Comparison of ENCODE assay signal across 11 mouse cellular contexts in genomic region chr11:119807431-119808031, GRCm38 (mm10).
DNase-seq lines count a peak whose midpoint lies in the region; ATAC-seq and TF ChIP-seq lines count a peak whose summit lies in the region.
"Had no signal": no experiment of that assay in that cellular context is flagged by ENCODE, and none has a peak within 500 bp of the region (broad histone marks: within the 10 kb centered on the region; RNA-seq: fewer than 3 reads in every experiment).

No protein-coding gene starts in this region.

- H3K4me2 ChIP-seq in midbrain, embryonic 12.5 days (replicated peaks), result no peak overlapping the region
- H3K4me2 ChIP-seq: liver, embryonic 13.5 days had no signal

- TF ChIP-seq POLR2A in embryonic fibroblast, embryonic 13.5 days (IDR thresholded peaks at IDR 0.05; ENCODE audit: low read depth, low read length), result no peak
- TF ChIP-seq POLR2A in olfactory bulb, adult 2 months (IDR thresholded peaks at IDR 0.05; ENCODE audit: insufficient read depth, low read depth, low read length), result no peak

- 80% methylated on average over 7 of the region's 7 CpGs for WGBS in midbrain, embryonic 12.5 days
- WGBS in midbrain, embryonic 10.5 days, result 83% methylated on average over 7 of the region's 7 CpGs
- WGBS in olfactory bulb, adult 2 months, result 48% methylated on average over 7 of the region's 7 CpGs

- no peak for ATAC-seq in midbrain, embryonic 12.5 days (ENCODE audit: low FRiP score, low read depth)
- ATAC-seq: Patski had no signal

- no peak for DNase-seq in midbrain, embryonic 10.5 days (ENCODE audit: low spot score)
- DNase-seq in lung, postnatal 10 days, result peak; percentile 58
- DNase-seq in ovary, adult 18-20 months (ENCODE audit: low spot score), result no peak
- no peak for DNase-seq in gastrocnemius, postnatal 25 days
- DNase-seq: liver, embryonic 13.5 days had no signal

- H3K4me1 ChIP-seq in midbrain, embryonic 12.5 days, result peaks cover 8% of the 10 kb centered on the region; the same call in 1 of the 2 replicates
- peaks cover 8% of the 10 kb centered on the region for H3K4me1 ChIP-seq in midbrain, embryonic 10.5 days
- peaks cover 9% of the 10 kb centered on the region for H3K4me1 ChIP-seq in embryonic fibroblast, embryonic 13.5 days (ENCODE audit: control insufficient read depth, insufficient read depth, low read length)
- peaks cover 38% of the 10 kb centered on the region for H3K4me1 ChIP-seq in olfactory bulb, adult 2 months (ENCODE audit: control insufficient read depth, insufficient read depth, low read length)

- TF ChIP-seq CTCF in embryonic fibroblast, embryonic 13.5 days (IDR thresholded peaks at IDR 0.05; ENCODE audit: borderline replicate concordance, insufficient read depth, low read length), result no peak
- no peak for TF ChIP-seq CTCF in olfactory bulb, adult 2 months (IDR thresholded peaks at IDR 0.05; ENCODE audit: insufficient read depth, low read depth, low read length)

- no peaks in the 10 kb centered on the region for H3K9me3 ChIP-seq in midbrain, embryonic 12.5 days
- no peaks in the 10 kb centered on the region for H3K9me3 ChIP-seq in midbrain, embryonic 10.5 days (replicated peaks)
- H3K9me3 ChIP-seq: heart, embryonic 10.5 days; liver, embryonic 13.5 days had no signal

- H3K9ac ChIP-seq in midbrain, embryonic 12.5 days (replicated peaks), result no peak overlapping the region
- H3K9ac ChIP-seq: liver, embryonic 13.5 days had no signal

- peak overlapping the region; percentile 7 for H3K27ac ChIP-seq in midbrain, embryonic 12.5 days (replicated peaks)
- H3K27ac ChIP-seq in midbrain, embryonic 10.5 days (replicated peaks), result no peak overlapping the region
- peak overlapping the region; percentile 39 for H3K27ac ChIP-seq in embryonic fibroblast, embryonic 13.5 days (ENCODE audit: insufficient read depth, low read length)
- peak overlapping the region; percentile 57 for H3K27ac ChIP-seq in olfactory bulb, adult 2 months (ENCODE audit: insufficient read depth, low read depth, low read length)
- H3K27ac ChIP-seq: heart, embryonic 10.5 days; liver, embryonic 13.5 days had no signal

- peaks cover 19% of the 10 kb centered on the region; the same call in 1 of the 2 replicates for H3K36me3 ChIP-seq in midbrain, embryonic 12.5 days
- peaks cover 59% of the 10 kb centered on the region for H3K36me3 ChIP-seq in midbrain, embryonic 10.5 days

- H3K27me3 ChIP-seq in midbrain, embryonic 12.5 days, result no peaks in the 10 kb centered on the region
- H3K27me3 ChIP-seq in midbrain, embryonic 10.5 days (ENCODE audit: low read depth, poor library complexity, severe bottlenecking), result no peaks in the 10 kb centered on the region
- H3K27me3 ChIP-seq: liver, embryonic 13.5 days; Patski had no signal

- no peak overlapping the region for H3K4me3 ChIP-seq in midbrain, embryonic 12.5 days
- H3K4me3 ChIP-seq in midbrain, embryonic 10.5 days, result no peak overlapping the region
- no peak overlapping the region for H3K4me3 ChIP-seq in embryonic fibroblast, embryonic 13.5 days (ENCODE audit: insufficient read depth, low read length)
- H3K4me3 ChIP-seq in olfactory bulb, adult 2 months (ENCODE audit: insufficient read depth, low read depth, low read length), result no peak overlapping the region
- H3K4me3 ChIP-seq: erythroblast, embryonic 14.5 days; heart, embryonic 10.5 days; liver, embryonic 13.5 days had no signal
